Mouse (Mus musculus): ENCODE measurements at regions not wholly inside any gene's neighbourhood (a gene's known extent, or its start where the extent isn't known, plus 50 kb on each side); places are given as distances from the start of the nearest gene placed in this dataset.

DNA sequence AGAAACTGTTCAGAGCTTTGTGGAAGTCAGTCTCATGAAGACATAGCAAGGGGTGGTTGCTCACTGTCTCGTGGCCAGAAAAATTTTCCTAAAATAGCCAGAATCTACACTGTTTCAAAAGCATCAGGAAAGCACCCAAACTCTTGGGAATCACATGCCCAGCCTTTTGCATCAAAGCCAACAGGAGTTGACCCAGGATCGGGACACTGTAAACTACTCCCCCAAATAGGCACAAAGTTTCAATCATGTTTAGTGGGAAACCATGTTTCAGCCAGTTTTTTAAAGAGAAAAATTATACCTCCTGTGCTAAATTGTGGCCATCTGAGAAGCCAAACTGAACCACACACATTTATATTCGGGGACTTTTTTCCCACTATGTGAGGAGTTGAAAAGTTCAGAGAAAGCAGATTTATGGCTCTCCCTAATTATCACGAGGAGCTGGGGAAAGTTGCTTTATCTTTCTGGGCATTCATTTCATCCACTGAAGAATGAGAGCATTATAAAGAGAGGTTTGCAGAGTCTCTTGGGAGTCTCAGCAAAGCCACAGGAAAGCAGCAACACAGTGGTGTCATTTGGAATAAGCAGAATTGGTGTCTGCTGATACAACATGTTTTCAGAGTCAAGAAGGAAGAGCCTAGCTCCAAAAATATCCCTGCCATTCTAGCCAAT lies 136.5 kb upstream of the Slc44a1 start:
- no peak for TF ChIP-seq GATA1 (IDR thresholded peaks at IDR 0.05; ENCODE audit: low read depth, low read length)
- no peak for TF ChIP-seq MEF2A (IDR thresholded peaks at IDR 0.05; ENCODE audit: extremely low read depth, insufficient replicate concordance, low read depth, low read length, poor library complexity, severe bottlenecking)
- TF ChIP-seq CHD2 (IDR thresholded peaks at IDR 0.05; ENCODE audit: low read length) = no peak
- TF ChIP-seq EP300 (IDR thresholded peaks at IDR 0.05; ENCODE audit: low read depth in 1 of 2, low read length in 2 of 2) = no peak
- TF ChIP-seq GABPA (IDR thresholded peaks at IDR 0.05; ENCODE audit: low read depth, low read length) = no peak
- TF ChIP-seq MXI1 (IDR thresholded peaks at IDR 0.05; ENCODE audit: low read depth, low read length) = no peak
- TF ChIP-seq ZNF384 (IDR thresholded peaks at IDR 0.05; ENCODE audit: low read depth, low read length) = no peak
- no peak for TF ChIP-seq RCOR1 (IDR thresholded peaks at IDR 0.05; ENCODE audit: low read depth, low read length)
- no peak for TF ChIP-seq CHD1 (IDR thresholded peaks at IDR 0.05; ENCODE audit: low read depth, low read length)
- TF ChIP-seq MAX (IDR thresholded peaks at IDR 0.05; ENCODE audit: low read length) = no peak
- no peak for TF ChIP-seq MYC (IDR thresholded peaks at IDR 0.05; ENCODE audit: low read depth, low read length)
- no peak for TF ChIP-seq USF1 (IDR thresholded peaks at IDR 0.05; ENCODE audit: low read depth, low read length)
- no peak overlapping the region for H3K27ac ChIP-seq (ENCODE audit: control insufficient read depth, low read depth, low read length)

DNA sequence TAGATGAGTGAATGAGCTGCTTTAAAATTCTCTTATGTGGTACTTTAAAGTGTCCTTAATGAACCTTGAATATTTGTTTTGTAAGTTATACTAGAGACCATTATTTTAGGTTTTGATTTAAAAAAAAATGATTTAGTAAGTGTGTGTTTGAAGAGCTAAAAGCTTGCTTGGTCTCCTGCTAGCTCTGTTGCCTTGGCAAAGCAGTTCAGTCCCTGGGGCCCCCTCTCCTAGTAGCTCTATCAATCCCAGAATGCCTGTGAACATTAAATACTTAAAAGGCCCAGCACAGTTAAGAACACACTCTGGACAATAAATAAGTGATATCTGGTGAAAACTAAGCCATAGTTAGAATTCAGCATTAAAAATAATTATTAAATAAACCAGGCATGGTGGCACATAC lies 138.3 kb upstream of the Abca1 start:
- no peaks in the 10 kb centered on the region; a peak in 2 of 4 replicates for H3K27me3 ChIP-seq (ENCODE audit: control insufficient read depth in 1 of 2, insufficient read depth in 2 of 2, low read length in 2 of 2)
- TF ChIP-seq ETS1 (IDR thresholded peaks at IDR 0.05; ENCODE audit: low read depth, low read length) (no peak), USF1 (IDR thresholded peaks at IDR 0.05; ENCODE audit: low read depth, low read length) (no peak), USF2 (IDR thresholded peaks at IDR 0.05; ENCODE audit: borderline replicate concordance in 1 of 2, insufficient read depth in 1 of 2, low read depth in 1 of 2, low read length in 2 of 2) (no peak), BHLHE40 (IDR thresholded peaks at IDR 0.05; ENCODE audit: borderline replicate concordance, low read depth, low read length) (no peak)
- no peaks in the 10 kb centered on the region for H3K9me3 ChIP-seq (replicated peaks; ENCODE audit: insufficient read depth, low read length)
- H3K36me3 ChIP-seq (ENCODE audit: control insufficient read depth in 1 of 2, insufficient read depth in 2 of 2, low read length in 2 of 2) = no peaks in the 10 kb centered on the region
- H3K79me2 ChIP-seq (ENCODE audit: control insufficient read depth, insufficient read depth, low read length, poor library complexity) = no peaks in the 10 kb centered on the region
- no peak overlapping the region for H3K9ac ChIP-seq (ENCODE audit: control insufficient read depth, low read depth, low read length, poor library complexity, severe bottlenecking)
- H3K27ac ChIP-seq (ENCODE audit: control insufficient read depth, low read depth, low read length) = no peak overlapping the region
- H3K4me1 ChIP-seq (ENCODE audit: control insufficient read depth in 1 of 2, insufficient read depth in 2 of 2, low read length in 2 of 2) = no peaks in the 10 kb centered on the region
- no peak for DNase-seq (ENCODE audit: low read depth, low spot score)
- H3K4me3 ChIP-seq (ENCODE audit: control insufficient read depth in 1 of 2, insufficient read depth in 1 of 2, low read depth in 2 of 2, low read length in 2 of 2) = no peak overlapping the region

More for the DNA sequence above, 136.5 kb upstream of the Slc44a1 start:
- Histone ChIP-seq H3K4me3 (ENCODE audit: control insufficient read depth in 1 of 2, insufficient read depth in 1 of 2, low read depth in 2 of 2, low read length in 2 of 2) (no peak overlapping the region), H3K79me2 (ENCODE audit: control insufficient read depth, insufficient read depth, low read length, poor library complexity) (no peaks in the 10 kb centered on the region), H3K27me3 (ENCODE audit: control insufficient read depth in 1 of 2, insufficient read depth in 2 of 2, low read length in 2 of 2) (no peaks in the 10 kb centered on the region; a peak in 1 of 4 replicates), H3K9me3 (replicated peaks; ENCODE audit: insufficient read depth, low read length) (no peaks in the 10 kb centered on the region), H3K9ac (ENCODE audit: control insufficient read depth, low read depth, low read length, poor library complexity, severe bottlenecking) (no peak overlapping the region), H3K36me3 (ENCODE audit: control insufficient read depth in 1 of 2, insufficient read depth in 2 of 2, low read length in 2 of 2) (no peaks in the 10 kb centered on the region), H3K4me1 (ENCODE audit: control insufficient read depth in 1 of 2, insufficient read depth in 2 of 2, low read length in 2 of 2) (no peaks in the 10 kb centered on the region)
- DNase-seq (ENCODE audit: low read depth, low spot score) = no peak
